Mouse (Mus musculus): Measurements from ENCODE around the gene Cntnap2.

The Cntnap2 gene

DNA sequence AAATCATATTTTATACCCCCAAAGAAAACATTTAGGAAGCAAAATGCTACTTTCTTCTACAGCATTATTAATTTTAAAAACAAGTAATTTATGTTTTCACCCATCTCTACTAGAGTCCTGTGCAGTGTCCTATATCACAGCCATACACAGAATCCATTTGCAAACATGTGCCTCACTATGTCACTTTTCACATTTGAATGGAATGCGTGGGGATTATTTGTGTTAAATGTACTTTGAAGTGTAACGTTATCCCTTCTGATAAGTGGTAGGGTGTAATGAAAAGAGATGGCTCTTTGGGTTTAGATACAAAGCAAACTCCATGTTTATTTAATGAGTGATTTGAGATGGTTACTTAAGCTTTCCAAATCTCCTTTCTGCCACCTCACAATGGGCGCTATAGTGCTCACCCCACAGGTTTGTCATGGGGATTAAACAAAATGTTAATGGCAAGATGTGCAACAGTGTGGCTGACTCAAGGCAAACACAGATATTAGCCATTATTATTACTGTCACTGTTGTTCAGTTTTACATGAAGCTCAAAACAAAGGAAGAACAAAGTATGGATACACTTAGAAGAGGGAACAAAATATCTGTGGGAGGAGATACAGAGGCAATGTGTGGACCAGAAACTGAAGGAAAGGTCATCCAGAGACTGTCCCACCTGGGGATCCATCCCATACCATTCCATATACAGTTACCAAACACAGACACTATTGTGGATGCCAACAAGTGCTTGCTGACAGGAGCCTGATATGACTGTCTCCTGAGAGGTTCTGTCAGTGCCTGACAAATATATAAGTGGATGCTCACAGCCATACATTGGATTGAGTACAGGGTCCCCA, 886.2 kb downstream of the Cntnap2 start:
- DNase-seq, result no peak

DNA sequence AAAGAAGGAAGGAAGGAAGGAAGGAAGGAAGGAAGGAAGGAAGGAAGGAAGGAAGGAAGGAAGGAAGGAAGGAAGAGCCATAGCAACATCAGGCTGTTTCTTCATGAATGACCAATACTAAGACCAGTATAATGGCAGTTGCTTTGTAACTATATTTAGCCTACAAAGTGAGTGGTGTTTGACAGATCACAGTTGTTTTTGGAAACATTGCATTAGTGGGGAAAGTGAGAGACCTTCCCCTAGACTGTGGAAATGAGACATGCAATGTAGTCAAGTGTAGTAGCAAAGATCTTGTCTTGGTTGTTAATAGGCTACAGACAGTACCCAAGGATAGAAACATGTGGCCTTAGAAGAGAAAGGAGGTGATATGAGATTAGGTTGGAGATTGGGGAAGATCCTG, 895.6 kb downstream of the Cntnap2 start:
- DNase-seq, result no peak

DNA sequence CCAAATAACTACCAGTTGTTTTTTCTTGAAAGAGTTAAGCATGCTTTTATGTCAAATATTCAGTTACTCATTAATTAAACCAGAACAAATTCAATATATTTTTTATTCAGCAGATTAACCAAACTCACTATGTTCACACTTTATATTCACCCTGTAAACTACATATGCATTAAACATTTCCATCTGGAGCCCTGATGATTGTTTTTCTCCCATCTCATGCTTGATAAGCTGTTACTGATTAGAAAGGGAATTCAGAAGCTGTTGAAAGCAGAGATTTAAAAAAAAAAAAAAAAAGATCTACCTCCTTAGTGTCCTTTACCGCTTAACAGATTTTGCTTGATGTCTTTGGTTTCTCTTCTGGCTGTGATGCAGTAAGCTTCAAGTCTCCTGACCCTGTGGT, 905.3 kb downstream of the Cntnap2 start:
- DNase-seq, result no peak

DNA sequence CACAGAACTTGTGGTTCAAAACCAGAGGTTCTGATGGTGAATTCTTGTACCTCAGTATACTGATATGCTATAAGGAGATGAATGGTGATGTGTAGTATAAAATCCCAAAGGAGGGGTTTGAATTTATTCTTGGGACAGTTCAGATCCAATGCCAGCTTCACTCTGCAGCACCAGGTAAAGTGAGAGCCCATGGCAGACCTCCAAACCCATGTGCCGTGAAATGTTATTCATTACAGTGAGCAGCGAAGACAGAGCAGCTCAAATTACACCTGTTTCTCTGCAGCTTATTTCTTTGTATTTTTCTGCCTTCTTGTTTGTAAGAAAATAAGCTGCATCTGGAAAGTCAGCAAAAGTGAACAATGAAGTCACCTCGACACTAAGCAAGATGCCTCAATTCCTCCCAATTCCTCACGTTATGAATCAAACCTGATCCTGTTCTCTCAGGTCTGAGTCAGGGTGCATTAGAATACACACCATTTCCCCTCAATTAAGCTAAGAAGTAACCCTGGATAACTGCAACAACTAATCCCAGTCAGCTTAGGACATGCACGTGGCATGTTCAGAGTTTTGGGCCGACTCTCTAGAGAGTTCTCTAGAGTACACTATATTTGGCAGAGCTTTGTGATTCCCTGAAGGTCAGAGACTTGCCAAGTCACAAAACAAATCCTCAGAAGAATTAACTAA, 915.5 kb downstream of the Cntnap2 start:
- peak; percentile 41 to 56 for DNase-seq

DNA sequence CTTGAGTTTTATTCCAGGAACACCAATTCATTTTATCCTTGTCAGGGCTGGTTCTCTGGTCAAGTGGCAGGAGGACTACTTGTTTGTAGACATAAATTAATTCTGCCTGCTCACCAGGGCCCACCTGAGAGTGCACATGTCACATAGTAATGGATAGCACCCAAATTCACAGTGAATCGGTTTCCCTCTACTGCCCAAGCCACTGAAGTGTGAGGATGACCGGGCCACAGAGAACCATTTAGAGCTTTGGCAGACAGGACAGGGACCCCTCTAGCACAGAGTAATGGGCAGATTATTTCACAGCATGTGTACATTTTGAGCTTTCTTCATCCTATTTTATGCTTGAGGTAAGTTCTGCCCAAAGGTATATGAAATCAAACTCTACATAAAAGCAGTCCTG, 920.0 kb downstream of the Cntnap2 start:
- DNase-seq, result no peak

DNA sequence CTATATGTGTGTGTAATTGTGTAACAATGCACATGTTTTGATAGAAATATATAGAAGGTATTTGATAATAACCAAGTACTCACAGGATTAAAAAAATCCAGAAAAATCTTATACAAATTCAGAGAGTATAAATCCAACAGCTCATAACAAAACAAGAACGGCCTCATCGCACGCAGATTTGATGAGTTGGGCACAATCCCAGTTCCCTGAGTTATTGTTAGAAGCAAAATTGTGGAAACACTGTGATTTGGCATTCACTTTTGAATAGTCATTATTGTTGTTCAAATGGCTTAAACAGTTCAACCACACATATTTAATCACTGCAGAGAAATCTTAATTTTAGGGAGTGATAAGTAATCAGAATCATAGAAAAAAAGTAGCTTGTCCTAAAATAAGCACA, 928.9 kb downstream of the Cntnap2 start:
- DNase-seq, result no peak

DNA sequence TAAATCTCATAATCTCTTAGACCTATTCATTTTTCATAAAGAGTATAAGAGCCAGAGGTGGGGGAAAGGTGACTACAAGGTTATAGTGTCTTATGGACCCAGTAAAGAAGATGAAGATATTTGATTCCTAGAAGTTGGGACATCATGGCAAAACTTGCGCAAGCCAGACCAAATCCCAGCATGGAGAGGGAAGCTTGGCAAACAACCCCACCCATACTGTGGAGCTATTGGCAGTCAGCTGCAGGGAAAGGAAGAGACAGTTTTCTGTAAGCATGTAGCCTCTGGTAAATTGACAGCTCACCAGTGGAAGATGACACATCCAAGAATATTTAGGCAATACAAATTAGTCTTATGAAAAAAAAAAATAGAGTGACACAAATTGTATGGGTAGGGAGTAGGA, 931.9 kb downstream of the Cntnap2 start:
- DNase-seq, result no peak

DNA sequence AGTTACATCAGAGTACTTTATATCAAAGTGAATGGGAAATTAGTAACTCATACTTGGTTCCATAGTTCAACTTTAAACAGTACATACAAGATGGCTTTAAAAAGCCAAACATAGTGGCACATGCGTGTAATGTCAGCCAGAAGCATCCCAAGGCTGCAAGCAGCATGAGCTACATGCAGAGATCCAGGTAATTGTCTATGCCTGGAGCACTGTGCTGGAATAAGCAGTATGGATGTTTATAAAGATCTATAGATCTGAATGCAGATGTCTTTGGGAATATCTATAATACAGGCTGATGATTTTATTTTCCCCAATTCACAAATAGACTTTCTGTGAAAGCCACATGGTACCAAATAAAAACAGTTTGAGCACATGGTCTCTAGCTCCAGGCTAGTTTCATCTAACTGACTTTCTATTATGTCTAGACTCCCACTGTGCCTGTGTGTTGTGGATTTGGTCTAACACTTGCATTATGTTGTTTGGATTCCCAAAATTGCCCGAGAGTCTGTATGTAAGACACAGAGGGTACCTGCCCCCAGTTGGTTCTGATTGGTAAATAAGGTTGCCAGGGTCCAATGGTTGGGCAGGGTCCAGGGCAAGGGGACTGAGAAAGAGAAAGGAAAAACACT, 963.5 kb downstream of the Cntnap2 start:
- no peak for DNase-seq

DNA sequence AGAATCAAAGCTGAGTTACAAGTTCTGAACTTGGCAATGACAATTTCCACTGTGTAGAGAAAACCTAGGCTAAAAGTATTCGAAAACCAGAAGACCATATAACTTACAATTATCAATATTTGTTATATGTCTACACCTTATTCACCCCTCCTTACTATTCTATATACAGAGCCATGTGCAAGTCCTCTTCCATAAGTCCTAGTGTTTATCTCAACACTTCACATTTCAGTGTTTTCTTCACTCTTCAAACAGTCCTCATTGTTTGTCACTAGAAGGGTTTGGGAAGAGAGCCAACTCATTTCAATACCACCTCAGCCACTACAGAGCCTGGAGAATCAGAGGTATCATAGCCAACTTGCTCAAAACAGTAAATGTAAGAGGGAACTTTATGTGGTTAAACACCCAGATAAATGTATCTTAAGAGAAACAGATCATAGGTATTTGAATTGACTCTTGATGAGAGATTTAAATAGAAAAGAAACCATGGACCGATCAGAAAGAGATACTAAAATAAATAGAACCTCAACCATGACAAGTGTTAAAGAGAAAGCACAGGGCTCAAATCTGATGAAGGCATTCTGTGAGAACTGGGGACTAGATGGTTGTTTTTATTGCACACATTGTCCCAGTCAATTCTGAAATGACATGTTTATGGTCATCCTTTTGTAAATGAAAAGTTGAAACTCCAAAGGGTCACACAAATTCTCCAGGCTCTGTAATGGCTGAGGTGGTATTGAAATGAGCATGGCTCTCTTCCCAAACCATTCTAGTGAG, 972.9 kb downstream of the Cntnap2 start:
- no peak for DNase-seq

DNA sequence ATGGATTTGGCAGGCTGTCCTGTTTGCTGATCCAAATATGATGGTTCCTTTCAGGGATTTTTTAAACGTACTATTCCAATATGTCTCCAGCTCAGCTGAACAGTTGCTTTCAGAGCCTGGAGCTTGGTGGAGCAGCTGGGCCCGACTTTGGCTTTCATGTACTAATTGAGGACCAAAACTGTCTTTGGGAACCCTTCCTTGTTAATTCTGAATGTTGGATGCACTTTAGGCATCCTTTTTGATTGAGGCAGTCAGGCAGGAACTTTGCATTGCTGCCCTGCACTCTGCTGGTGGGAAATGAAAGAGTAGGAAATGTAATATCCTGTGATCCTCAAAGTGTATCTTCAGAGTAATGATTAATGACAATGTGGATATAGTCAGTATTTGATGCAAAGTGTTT, 974.0 kb downstream of the Cntnap2 start:
- DNase-seq, result no peak

DNA sequence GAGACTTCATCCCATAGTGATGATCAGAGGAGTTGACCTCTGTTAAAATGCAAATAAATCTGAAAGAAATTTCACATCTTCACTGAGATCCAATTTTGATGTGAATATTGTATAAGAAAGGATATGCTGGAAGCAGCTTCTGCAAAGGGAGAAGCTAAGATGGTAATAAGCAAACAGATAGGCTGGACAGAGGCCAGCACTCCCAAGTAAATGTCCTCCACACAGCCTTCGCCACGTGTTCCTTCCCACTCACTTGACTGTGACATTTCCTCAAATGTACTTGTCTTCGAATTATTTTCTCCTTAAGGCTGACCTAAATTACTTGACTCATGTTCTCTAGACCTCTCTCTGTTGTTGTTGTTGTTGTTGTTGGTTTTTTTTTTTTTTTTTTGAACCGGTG, 981.5 kb downstream of the Cntnap2 start:
- DNase-seq, result no peak

DNA sequence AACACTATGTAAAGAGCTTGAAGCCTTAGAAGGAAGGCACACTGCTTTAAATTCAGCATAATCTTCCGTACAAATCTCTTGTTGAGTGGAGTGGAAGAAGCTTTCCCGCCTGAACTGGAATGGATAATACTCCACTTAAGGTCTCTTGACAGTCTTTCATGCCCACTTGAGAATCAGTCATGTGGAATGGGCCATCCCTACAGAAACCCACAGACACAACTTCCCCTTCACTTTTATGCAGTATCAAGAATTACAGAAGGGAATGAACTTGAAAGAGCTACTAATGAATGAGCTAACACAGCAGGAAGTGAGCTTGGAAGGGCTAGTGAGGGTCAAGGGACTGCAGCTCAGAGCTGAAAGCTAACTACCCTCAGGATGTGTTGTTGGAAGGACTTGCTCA, 1021.1 kb downstream of the Cntnap2 start:
- no peak for DNase-seq

DNA sequence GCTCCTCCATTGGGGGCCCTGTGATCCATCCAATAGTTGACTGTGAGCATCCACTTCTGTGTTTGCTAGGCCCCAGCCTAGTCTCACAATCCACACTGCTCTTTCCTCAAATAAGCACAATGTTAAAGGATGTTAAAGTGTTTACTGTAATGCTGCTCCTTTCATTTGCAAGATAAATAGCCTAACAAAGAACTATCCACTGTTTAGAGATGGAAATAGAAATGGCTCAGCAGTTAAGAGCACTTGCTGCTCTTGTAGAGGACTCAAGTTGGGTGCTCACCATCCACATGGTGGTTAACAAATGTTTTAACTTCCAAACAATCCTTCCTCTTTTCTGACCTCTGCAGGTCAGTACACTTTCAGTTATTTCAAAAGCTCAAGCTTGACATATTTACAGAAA, 1022.3 kb downstream of the Cntnap2 start:
- no peak for DNase-seq

DNA sequence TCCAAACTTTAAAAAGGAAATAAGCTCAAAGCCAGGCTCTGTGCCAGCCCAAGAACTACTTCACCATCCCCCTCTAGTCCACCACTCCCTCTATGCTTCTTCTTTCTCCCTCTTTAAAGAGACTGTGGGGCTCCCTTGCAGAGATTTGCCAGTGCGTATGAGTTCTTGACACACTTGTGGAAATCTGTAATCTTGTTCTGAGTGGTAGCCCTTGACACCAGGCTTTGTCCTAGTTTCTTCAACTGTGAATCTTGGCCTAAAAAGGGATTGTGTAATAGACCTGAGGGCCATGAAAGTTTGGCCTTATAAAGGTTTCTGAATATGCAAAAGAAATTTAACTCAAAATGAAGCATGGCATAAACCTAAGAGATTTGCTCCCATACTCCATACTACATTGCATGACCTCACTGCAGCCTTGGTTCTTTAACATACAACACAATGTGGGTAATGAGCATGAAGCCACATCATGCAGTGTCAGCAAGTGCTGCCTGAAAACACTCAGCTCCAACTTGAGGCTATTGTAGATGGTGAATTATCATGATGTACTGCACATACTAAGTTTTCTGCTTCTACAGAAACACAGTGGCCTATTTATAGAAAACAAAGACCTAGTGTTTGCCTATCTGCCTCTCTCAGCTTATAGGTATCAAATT, 1084.2 kb downstream of the Cntnap2 start:
- DNase-seq, result no peak

DNA sequence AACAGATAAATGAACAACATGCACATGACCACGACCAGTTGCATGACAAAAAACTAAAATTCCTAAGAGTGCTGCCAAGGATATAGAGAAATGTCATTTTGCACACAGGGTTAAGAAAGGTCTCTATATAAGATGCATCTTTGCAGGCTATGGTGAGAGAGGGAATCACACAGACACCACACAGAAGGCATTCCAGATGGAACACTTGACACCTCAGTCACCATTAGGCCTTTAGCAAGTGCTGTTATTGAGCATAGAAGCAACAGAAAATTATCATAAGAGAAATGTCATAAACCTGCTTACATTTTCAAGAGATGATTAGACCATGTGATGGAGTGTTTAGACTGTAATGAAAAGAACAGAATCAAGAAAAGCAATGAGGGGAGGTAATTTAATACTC, 1107.7 kb downstream of the Cntnap2 start:
- no peak for DNase-seq

DNA sequence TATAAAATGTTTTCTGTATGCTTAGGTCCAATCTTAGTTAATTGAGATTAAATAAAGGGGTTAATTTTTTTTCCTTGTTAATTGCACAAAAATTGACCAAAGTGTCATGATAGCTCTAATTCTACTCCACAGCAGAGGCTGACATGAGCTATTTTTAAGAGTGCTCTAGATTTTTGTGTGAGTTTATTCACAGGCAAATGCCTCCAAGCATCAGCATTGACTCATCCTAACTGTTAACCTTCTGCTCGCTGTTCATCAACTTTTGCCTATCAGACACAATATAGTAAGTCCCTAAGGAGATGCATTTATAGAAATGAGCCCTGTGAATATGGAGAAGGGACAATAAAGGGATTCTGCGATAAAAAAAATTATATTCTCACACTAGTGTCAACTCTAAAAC, 1138.1 kb downstream of the Cntnap2 start:
- no peak for DNase-seq

DNA sequence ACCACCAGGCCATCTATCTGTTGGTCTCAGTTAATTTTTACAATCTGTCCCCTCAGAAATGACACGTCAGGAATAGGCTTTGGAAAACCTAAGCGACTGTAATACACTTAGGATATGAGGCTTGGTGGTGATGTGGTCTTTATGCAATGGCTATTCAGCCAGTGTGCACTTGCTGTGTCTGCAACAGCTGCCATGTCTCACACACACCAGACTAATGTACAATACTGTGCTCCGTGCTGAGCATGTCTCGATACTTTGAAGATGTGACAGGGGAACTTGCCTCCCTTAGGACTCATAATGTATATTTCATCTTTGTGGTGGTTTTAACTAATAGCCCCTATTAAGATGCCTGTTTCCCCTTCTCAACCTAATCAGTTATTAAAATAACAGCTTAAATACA, 1142.7 kb downstream of the Cntnap2 start:
- no peak for DNase-seq

DNA sequence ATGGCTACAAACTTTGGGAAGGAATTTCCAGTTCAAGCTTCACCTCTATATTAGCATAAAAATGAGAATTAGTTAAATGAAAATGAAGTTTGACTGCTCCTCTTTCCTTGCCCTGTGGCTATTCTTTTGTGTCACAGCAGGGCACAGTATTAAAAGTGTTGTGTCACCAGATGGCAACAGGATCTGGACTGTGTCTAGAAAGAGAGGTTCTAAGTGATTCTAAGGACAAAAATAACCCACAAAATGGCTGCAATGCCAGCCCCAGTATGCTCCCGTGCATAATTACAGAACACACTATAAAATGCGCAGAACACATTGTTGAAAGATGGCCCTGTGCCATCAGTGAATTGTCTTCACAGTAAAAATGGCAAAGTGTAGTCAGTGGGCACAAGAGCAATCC, 1146.4 kb downstream of the Cntnap2 start:
- DNase-seq, result no peak

DNA sequence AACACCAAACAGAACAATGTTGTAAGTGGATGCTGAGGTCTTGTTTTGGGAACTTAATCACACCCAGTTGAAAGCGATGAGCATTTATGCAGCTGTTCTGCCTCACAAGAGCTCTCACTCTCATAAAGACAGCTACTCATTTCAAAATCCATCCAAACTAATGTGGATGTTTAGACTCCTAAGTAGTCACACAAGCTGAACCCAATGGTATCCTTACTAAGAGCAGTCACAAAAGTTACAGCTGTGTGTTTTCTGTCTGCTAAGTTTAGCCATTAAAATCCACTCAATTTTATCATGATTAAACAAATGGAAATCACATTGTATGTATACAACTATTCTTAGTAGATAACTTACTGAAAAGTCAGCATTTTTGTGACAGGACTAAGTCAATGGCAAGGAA, 1173.7 kb downstream of the Cntnap2 start:
- DNase-seq, result no peak

DNA sequence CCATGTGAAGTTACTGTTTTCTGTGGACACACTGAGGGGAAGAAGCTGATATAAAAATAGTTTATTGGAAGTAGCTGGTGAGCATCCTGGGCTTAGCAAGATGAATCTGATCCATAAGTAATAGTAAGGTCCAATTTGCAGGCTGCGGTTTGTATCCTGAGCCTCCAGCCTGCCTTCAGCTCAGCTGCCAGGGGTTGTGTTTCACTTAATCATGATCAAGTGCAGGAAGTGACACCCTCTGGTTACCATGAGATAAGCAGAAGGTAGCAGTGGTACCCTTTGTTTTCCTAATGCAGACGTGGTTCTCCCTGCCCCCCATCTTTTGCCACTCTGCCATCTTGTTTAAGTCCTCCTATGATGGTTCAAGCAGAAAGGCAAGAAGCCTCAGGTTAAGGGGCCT, 1181.2 kb downstream of the Cntnap2 start:
- DNase-seq, result no peak

DNA sequence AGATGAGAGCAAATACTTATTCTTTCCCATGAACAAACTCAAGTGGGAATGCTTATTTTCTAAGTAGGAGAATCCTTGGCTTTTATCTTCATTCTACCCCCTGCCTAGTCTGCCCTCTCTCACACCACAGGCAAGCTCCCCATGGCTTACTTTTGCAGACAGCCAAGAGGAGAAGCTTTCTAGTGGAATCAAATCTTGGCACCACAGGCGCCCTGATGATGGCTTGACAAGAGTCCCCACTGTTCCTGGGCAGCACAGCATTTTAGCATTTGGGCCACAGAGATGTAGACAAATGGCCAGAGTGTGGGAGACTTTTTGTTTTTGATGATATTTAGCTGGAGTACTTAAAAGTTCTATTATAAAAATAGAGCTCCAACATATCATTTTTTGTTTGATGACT, 1204.0 kb downstream of the Cntnap2 start:
- DNase-seq, result no peak

DNA sequence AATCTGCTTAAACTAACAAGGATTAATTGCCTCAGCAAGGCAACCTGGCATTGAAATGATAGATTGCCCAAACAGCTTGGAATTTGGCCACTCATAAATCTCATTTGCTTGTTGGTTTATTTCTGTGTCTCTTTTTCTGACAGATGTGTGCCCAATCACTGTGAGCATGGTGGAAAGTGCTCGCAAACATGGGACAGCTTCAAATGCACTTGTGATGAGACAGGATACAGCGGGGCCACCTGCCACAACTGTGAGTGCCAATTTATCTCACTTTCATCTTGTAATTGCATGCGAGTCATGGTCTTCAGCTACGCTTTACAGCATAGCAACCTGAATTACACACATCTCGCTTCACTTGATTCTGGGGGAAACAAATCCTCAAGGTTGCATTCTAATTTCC, 1287.8 kb downstream of the Cntnap2 start:
- DNase-seq, result no peak

DNA sequence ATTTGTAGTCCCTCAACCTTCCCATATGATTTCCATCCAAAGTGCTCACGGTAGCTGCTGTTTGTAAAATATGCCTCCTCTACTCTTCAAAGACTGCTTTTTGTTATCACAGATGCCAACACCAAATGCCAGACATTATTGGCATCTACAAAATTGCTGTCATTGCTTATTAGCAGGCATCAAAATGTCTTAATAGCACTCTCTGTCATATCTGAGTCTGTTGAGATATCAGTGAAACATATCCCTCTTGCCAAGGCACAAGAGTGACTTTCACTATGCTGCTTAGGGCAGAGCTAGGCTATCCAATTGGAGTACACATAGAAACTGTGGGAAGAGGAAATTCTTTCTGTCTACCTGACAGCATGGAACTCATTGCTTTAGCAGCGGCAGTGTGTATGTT, 1301.9 kb downstream of the Cntnap2 start:
- DNase-seq, result no peak

All from kidney, postnatal 25 days (tissue).